Mouse (Mus musculus) heart, postnatal 0 days (tissue): ENCODE data around the gene Tbc1d23.

Experiments used
- CTCF ChIP-seq: IDR thresholded peaks from 2 replicates; pipeline ENCODE4 v1.5.1; 2016; ENCODE audit warnings: antibody characterized with exemption, control low read depth, low read depth
- EP300 ChIP-seq: IDR thresholded peaks from 2 replicates; pipeline ENCODE4 v1.6.1; 2016; ENCODE audit warnings: antibody characterized with exemption, low read depth

DNA sequence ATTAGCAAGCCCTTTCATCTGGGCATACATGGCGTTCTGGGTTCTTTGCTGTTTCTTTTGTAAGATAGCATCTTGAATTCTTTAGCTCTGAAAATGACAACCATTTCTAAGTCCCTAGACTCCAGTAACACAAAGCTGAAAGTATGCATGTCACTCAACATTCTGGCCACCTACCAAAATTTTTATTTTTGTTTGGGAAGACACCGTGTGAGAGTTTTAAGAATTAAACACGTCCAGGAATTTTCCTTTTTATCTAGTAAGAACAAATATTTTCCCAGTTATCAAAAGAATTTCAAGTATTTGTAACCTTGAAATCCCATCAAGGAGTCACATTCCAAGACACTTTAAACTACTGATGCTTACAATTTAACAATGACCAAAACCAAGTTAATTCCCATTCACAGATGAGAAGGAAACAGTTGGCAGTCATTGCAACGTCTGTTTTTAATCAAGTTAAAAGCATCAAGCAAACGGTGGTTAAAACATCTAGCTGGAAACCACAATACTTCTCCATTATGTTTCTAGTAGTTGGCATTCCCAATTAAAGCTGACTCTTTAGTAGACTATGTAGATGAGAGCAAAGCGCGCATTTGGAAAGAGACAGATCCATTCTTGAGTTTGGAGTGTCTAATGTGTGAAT is 4.7 kb upstream of the Tbc1d23 start:
- TF ChIP-seq CTCF (no peak), EP300 (no peak)
